Mouse (Mus musculus): Measurements from ENCODE around the gene Tor4a.

DNA sequence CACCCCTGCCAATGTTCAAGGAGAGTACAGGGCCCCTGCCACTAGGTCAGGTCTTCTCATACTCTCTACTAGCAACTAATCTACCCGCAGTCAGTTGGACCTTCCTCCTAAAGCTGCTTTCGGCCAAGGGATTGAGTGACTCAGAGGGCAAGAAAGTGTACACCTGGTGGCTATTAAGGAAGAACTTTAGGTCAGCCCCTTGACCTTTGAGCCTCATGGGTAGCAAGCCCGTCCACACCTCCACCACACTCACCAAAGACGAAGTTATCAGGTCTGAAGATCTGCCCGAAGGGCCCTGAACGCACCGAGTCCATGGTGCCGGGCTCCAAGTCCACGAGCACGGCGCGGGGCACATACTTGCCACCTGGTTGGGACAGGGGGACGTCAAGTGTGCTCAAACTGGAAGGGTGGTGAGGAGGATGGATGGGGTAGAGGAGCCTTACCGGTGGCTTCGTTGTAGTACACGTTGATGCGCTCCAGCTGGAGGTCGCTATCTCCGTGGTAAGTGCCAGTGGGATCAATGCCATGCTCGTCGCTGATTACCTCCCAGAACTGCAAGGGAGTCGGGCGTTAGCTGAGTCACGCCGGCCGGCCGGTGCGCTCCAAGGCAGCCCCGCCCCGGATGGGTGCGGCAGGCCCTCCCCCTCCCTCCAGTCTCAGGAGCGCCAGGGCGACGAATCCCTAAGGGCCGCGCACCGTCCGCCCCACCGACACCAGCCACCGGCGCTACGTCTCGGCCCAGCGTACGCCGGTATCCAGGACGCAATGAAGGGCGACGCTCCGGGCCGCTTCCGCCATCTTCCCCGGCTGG lies 27.2 kb upstream of the Tor4a start:
- no peak for TF ChIP-seq CTCF (IDR thresholded peaks at IDR 0.05; ENCODE audit: insufficient read depth, low read depth, low read length)
- no peak for TF ChIP-seq POLR2A (IDR thresholded peaks at IDR 0.05; ENCODE audit: insufficient read depth, low read depth, low read length)

Data from olfactory bulb, adult 2 months (tissue).